Mouse (Mus musculus) stomach, embryonic 16.5 days (tissue): ENCODE measurements around the gene Kpna1. TPM values are rescaled to one million over a fixed set of nuclear protein-coding genes. Genes with fewer than 3 reads are reported as not detected.
"Not testable (repeated sequence)": the region's sequence is repeated elsewhere in the genome, so short reads cannot be mapped to it uniquely, and the experiment has no call there.

Experiments used
- ATAC-seq: fragments of 200-750 bp; cut with Nextera tagmentation; 2 replicates; pipeline ENCODE4 v1.8.0; 2017; ENCODE audit warnings: moderate number of reproducible peaks, moderate TSS enrichment; ENCODE audit not compliant: insufficient read depth, low FRiP score
- H3K27ac ChIP-seq: fragments of 300-500 bp; sonication (generic); 2 replicates; pipeline ENCODE4 v1.5.1; 2014; ENCODE audit warnings: low read length
- H3K27me3 ChIP-seq: fragments of 300-500 bp; sonication (generic); 2 replicates; pipeline ENCODE4 v1.6.1; 2014; ENCODE audit warnings: low read length, control low read depth, mixed read lengths; ENCODE audit not compliant: control insufficient read depth, insufficient read depth
- H3K36me3 ChIP-seq: fragments of 300-500 bp; sonication (generic); 2 replicates; pipeline ENCODE4 v1.6.1; 2014; ENCODE audit warnings: low read length; ENCODE audit not compliant: control insufficient read depth, insufficient read depth
- H3K4me1 ChIP-seq: fragments of 300-500 bp; sonication (generic); 2 replicates; pipeline ENCODE4 v1.6.1; 2014; ENCODE audit warnings: low read length, control low read depth, mixed read lengths; ENCODE audit not compliant: control insufficient read depth, insufficient read depth
- H3K4me2 ChIP-seq: fragments of 300-500 bp; sonication (generic); 2 replicates; pipeline ENCODE4 v1.6.1; 2014; ENCODE audit warnings: low read depth, low read length, mixed read lengths
- H3K4me3 ChIP-seq: fragments of 300-500 bp; sonication (generic); replicated peaks from 2 replicates; pipeline ENCODE4 v1.5.1; 2014; ENCODE audit warnings: mild to moderate bottlenecking, low read length
- H3K9ac ChIP-seq: fragments of 300-500 bp; sonication (generic); 2 replicates; pipeline ENCODE4 v1.6.1; 2014; ENCODE audit warnings: low read length
- H3K9me3 ChIP-seq: fragments of 300-500 bp; sonication (generic); replicated peaks from 2 replicates; pipeline ENCODE4 v1.6.1; 2016; ENCODE audit warnings: low read length, control low read depth; ENCODE audit not compliant: control insufficient read depth
- WGBS: fragments of 180-500 bp; shearing (Covaris S2); extraction: QIAGEN DNeasy Blood & Tissue Kit; methylation state at CpG from one replicate; pipeline ENCODE4 v1.1.7; 2014; 5-methylcytosine and 5-hydroxymethylcytosine counted together
- polyA plus RNA-seq: library from polyadenylated mRNA; unstranded; fragments of >200 nt; fragmentation: Nextera tagmentation; extraction: Ambion mirVana; gene quantifications from 2 replicates; pipeline ENCODE4 v1.2.1, GENCODE M21; 2015

Kpna1 gene
- polyA plus RNA-seq, 1 experiment from 2014 or later: 38.9 TPM

DNA sequence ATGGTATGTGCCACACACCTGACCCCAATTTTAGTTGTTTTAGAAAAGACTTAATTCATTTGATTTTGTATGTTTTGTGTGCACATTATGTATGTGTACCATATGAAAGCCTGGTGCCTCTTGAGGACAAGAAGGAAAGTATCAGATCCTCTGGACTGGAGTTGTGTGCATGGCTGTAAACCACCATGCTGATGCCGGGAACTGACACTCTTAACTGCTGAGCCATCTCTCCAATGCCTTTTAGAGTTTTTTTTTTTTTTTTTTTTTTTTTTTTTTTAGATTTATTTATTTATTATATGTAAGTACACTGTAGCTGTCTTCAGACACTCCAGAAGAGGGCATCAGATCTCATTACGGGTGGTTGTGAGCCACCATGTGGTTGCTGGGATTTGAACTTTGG, 49.6 kb downstream of the Kpna1 start:
- not testable (repeated sequence) for H3K27me3 ChIP-seq, H3K4me2 ChIP-seq, H3K9ac ChIP-seq, H3K4me3 ChIP-seq, H3K27ac ChIP-seq, ATAC-seq, H3K4me1 ChIP-seq, H3K9me3 ChIP-seq
- H3K36me3 ChIP-seq: peaks cover 11% of the 10 kb centered on the region
- 89% methylated on average over 1 of the region's 2 CpGs for WGBS

DNA sequence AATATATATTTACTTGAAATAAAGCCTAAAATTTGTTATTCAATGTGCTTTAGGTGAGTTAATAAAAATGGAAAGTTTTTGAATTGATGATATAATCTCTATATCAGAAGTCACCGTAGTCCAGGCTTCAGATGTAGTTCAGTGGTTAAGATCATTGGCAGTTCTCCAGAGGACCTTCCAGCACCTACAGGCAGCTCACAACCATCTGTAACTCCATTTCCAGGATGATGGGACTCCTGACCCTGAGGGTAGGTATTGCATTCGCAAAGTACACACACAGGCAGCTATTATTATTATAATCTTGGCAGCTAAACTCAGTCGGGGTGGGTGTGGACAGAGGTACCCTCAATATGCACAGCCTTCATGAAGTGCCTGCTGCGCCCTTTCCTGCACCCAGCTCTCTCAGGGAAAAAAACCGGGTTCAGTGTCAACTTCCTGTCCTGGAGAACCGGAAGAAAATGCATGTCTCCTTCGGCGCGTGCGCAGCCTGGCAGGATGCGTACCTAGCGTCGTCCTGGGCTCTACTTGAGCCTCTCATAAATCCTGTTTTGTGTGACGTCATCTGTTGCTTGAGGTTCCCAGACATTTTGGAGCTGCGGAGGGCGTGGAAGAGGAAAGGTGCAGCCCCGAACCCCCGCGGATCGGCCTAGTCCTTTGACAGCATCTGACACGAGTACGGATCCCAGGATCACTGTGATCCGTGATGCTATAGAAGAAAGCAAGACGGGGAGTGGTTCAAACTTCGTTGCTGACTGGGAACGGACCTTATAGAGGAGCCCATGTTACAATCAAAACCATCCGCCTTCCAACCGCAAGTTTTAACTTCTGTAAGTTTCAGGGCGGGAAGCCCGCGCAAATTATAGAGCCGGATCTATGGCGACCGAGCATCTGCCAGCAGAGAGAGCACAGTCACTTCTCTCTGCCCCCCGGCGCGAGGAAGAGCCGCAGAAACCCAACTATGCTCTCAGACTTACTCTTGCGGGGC, 62.4 kb downstream of the Kpna1 start, which contains the start of gene Wdr5b:
Gene Wdr5b, plus strand, starts transcription at position 551 of the 985 bp plus-strand sequence.
- H3K4me3 ChIP-seq: peak within 1 kb of the TSS; percentile 73
- 1% methylated on average over 39 of the region's 39 CpGs for WGBS
- no peaks in the 10 kb centered on the region for H3K9me3 ChIP-seq
- peak within 1 kb of the TSS; percentile 69 for H3K4me2 ChIP-seq
- peak; percentile 98 for ATAC-seq
- peak within 1 kb of the TSS; percentile 87 for H3K27ac ChIP-seq
- peak within 1 kb of the TSS; percentile 85 for H3K9ac ChIP-seq
- peaks cover 12% of the 10 kb centered on the region for H3K4me1 ChIP-seq
- no peaks in the 10 kb centered on the region for H3K27me3 ChIP-seq
- H3K36me3 ChIP-seq: peaks cover 16% of the 10 kb centered on the region

DNA sequence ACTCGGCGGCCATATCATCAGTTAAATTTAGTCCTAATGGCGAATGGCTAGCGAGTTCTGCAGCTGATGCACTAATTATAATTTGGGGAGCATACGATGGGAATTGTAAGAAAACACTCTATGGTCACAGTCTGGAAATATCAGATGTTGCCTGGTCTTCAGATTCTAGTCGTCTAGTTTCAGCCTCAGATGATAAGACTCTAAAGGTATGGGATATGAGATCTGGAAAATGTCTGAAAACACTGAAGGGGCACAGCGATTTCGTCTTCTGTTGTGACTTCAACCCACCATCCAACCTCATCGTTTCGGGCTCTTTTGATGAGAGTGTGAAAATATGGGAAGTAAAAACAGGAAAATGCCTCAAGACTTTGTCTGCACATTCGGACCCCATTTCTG, 63.1 kb downstream of the Kpna1 start:
- no peak for ATAC-seq
- H3K9ac ChIP-seq: peak overlapping the region; percentile 85
- peak overlapping the region; percentile 69 for H3K4me2 ChIP-seq
- 26% methylated on average over 11 of the region's 11 CpGs for WGBS
- H3K4me3 ChIP-seq: peak overlapping the region; percentile 73
- H3K4me1 ChIP-seq: peaks cover 12% of the 10 kb centered on the region
- H3K27me3 ChIP-seq: no peaks in the 10 kb centered on the region
- H3K27ac ChIP-seq: peak overlapping the region; percentile 87
- no peaks in the 10 kb centered on the region for H3K9me3 ChIP-seq
- peaks cover 16% of the 10 kb centered on the region for H3K36me3 ChIP-seq

DNA sequence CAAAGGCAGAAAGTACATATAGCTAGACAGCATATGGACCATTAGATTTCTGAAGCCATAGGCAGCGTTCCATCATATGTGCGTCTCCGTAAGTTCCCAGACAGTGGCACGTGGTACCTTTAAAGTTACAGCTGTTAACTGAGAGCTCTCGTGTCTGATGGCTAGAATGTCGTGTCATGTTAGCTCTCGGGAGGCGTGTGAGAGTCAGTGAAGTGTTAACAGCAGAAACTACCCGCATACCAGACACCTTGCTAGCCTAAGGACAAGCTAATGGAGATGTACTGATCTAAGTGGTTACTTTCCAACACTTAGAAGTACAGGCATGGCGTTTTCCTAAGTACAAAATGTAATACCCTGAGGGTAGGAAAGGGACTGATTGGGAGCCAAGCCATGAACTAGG, 64.5 kb downstream of the Kpna1 start:
- peaks cover 24% of the 10 kb centered on the region for H3K36me3 ChIP-seq
- no peak for ATAC-seq

DNA sequence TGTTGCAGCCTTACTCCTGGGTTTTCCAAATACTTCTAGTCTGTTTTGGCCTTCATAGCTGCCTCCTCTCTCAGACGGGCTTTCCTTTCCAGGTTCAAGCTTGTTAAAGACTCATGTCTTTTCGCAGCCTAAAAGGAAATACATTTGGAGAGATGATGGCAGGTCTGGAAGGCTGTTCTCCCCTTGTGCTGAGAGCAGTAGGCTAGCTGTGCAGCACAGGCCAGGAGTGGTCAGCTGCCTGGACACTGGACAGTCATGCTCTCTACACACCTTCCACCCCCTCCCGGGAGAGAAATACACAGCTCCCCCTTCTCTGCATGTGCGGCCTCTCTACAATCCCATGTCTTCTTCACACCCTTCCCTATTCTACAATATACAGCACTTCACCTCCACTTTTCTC, 65.4 kb downstream of the Kpna1 start:
- H3K9ac ChIP-seq: no peak overlapping the region
- WGBS: 88% methylated on average over 4 of the region's 4 CpGs
- H3K4me3 ChIP-seq: no peak overlapping the region
- no peaks in the 10 kb centered on the region for H3K27me3 ChIP-seq
- ATAC-seq: no peak
- H3K4me2 ChIP-seq: no peak overlapping the region
- no peaks in the 10 kb centered on the region for H3K9me3 ChIP-seq
- peaks cover 33% of the 10 kb centered on the region for H3K36me3 ChIP-seq
- H3K4me1 ChIP-seq: peaks cover 12% of the 10 kb centered on the region
- H3K27ac ChIP-seq: no peak overlapping the region

More for the DNA sequence above, 64.5 kb downstream of the Kpna1 start:
- no peaks in the 10 kb centered on the region for H3K27me3 ChIP-seq
- 86% methylated on average over 10 of the region's 10 CpGs for WGBS
- no peak overlapping the region for H3K4me2 ChIP-seq
- H3K4me3 ChIP-seq: no peak overlapping the region
- H3K9me3 ChIP-seq: no peaks in the 10 kb centered on the region
- no peak overlapping the region for H3K9ac ChIP-seq
- H3K27ac ChIP-seq: no peak overlapping the region
- peaks cover 12% of the 10 kb centered on the region for H3K4me1 ChIP-seq

DNA sequence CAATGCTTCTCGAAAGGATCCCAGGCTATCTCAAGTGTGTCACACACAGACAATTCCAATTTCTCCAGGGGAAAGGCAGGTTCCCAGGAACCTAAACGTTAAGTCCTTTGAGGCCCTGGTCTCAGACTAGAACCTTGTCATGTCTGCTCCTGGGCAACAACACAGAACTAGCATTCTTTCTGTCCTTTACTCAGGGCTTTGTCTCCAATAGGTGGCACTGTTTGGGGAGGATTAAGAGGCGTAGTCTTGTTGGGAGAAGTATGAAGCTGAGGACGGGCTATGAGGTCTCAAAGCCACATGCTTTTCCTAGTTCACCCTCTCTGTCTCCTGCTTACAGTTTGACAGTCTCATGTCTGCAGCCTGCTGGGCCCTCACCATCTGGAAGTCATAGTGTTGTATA, 69.0 kb downstream of the Kpna1 start:
- no peaks in the 10 kb centered on the region for H3K9me3 ChIP-seq
- H3K4me1 ChIP-seq: peaks cover 1% of the 10 kb centered on the region; the same call in 1 of the 2 replicates
- peaks cover 54% of the 10 kb centered on the region for H3K36me3 ChIP-seq
- WGBS: 92% methylated on average over 4 of the region's 4 CpGs
- no peak for ATAC-seq
- H3K9ac ChIP-seq: no peak overlapping the region
- H3K4me3 ChIP-seq: no peak overlapping the region
- H3K4me2 ChIP-seq: no peak overlapping the region
- H3K27me3 ChIP-seq: no peaks in the 10 kb centered on the region
- H3K27ac ChIP-seq: no peak overlapping the region

DNA sequence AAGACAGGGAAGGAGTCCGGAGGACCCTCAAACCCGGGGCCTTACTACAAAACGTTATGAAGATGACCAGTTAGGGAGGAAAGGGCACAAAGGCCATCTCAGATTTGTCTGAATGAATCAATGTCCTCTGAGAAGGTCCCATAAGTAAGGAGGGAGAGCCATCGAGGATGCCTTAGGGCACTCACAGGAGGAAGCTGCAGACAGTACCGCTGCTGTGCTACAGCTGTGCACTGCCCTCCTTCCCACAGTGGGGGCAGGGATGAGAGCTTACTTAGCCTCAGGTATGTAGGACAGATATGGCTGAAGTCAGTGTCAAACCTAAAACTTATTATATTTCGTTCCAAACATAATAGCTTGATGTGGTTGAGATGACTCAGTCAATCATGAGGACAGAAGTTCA, 72.9 kb downstream of the Kpna1 start:
- Histone ChIP-seq H3K36me3 (peaks cover 38% of the 10 kb centered on the region), H3K27ac (no peak overlapping the region), H3K9ac (no peak overlapping the region), H3K27me3 (no peaks in the 10 kb centered on the region), H3K4me3 (no peak overlapping the region), H3K9me3 (no peaks in the 10 kb centered on the region), H3K4me1 (no peaks in the 10 kb centered on the region), H3K4me2 (no peak overlapping the region)
- no peak for ATAC-seq
- 91% methylated on average over 6 of the region's 6 CpGs for WGBS

DNA sequence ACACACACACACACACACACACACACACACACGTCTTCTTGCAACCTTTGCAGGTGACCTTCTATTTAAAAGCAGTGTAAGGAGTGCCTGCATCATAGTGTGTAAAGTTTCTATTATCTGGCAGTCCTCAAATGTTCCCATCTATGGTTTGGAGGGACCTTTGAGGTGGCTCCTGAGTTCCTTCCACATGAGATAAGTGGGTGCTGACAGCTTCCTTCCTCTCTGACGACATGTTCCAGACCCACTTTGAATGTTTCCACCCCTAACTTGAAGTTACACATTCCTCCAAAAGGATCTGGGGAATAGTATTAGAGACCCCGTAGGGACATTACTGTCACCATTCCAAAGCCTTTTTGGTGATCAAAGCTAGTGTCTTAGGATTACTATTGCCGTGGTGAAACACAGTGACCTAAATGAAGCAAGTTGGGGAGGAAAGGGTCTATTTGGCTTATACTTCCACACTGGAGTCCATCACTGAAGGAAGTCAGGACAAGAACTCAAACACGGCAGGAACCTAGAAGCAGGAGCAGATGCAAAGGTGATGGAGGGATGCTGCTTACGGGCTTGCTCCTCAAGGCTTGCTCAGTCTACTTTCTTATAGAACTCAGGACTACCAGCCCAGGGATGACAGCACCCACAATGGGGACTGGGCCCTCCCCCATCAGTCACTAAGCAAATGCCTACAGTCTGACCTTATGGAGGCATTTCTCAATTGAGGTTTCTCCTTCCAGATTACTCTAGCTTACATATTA, 75.2 kb downstream of the Kpna1 start:
- 76% methylated on average over 6 of the region's 6 CpGs for WGBS
- H3K27ac ChIP-seq: no peak overlapping the region
- H3K4me3 ChIP-seq: no peak overlapping the region
- H3K4me2 ChIP-seq: no peak overlapping the region
- H3K9ac ChIP-seq: no peak overlapping the region
- no peak for ATAC-seq
- peaks cover 24% of the 10 kb centered on the region for H3K36me3 ChIP-seq
- H3K27me3 ChIP-seq: no peaks in the 10 kb centered on the region
- H3K9me3 ChIP-seq: no peaks in the 10 kb centered on the region
- H3K4me1 ChIP-seq: peaks cover 1% of the 10 kb centered on the region; the same call in 1 of the 2 replicates

DNA sequence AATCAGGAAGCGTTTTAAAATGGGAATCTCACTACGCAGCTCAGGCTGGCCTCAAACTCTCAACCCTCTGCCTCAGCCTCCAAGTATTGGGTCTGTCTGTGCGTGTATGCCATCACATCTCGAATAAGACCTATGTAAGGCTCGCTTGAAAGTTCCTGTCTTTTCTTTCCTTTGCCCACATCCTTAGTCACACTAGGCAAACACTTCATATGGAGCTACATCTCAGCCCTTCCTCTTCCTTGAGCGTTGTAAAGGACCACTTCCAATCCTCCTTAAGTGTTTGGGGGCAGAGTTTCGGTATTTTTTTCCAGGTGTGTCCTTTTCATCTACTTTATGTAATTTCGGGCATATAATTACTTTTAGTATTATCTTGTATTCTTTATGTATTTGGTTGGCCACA, 76.4 kb downstream of the Kpna1 start:
- H3K27me3 ChIP-seq: no peaks in the 10 kb centered on the region
- H3K36me3 ChIP-seq: peaks cover 12% of the 10 kb centered on the region; the same call in 1 of the 2 replicates
- no peak overlapping the region for H3K4me2 ChIP-seq
- 93% methylated on average over 8 of the region's 8 CpGs for WGBS
- H3K27ac ChIP-seq: no peak overlapping the region
- H3K9ac ChIP-seq: no peak overlapping the region
- ATAC-seq: no peak
- H3K4me1 ChIP-seq: peaks cover 4% of the 10 kb centered on the region; the same call in 1 of the 2 replicates
- no peak overlapping the region for H3K4me3 ChIP-seq
- H3K9me3 ChIP-seq: no peaks in the 10 kb centered on the region
